Mouse (Mus musculus) liver, postnatal 0 days (tissue): ENCODE results near the gene Ccdc33.

Experiments
- CTCF ChIP-seq: sonication (generic); IDR thresholded peaks from 2 replicates; pipeline ENCODE4 v1.5.1; 2016; ENCODE audit warnings: antibody characterized with exemption, low read depth
- EP300 ChIP-seq: IDR thresholded peaks from 2 replicates; pipeline ENCODE4 v1.6.1; 2016; ENCODE audit warnings: antibody characterized with exemption, low read depth, mild to moderate bottlenecking

- TF ChIP-seq CTCF (no peak), EP300 (no peak)
Measured at GRCm38 (mm10) chr9:58093776-58094175, 24.8 kb downstream of the Ccdc33 start.
